Mouse (Mus musculus) splenic B cell, adult 2 months (primary cell): ENCODE data around the gene Twsg1.
"Not testable (repeated sequence)": the region's sequence is repeated elsewhere in the genome, so short reads cannot be mapped to it uniquely, and the experiment has no call there.

ENCODE experiments used
- DNase-seq: peaks from one replicate; pipeline ENCODE4 v3.0.0-alpha.2; 2011; ENCODE audit warnings: low read depth, low spot score
- H3K27me3 ChIP-seq: 2 replicates; pipeline ENCODE4 v1.6.1; 2012; ENCODE audit warnings: mild to moderate bottlenecking, low read length, moderate library complexity, mixed read lengths; ENCODE audit not compliant: control insufficient read depth, poor library complexity, insufficient read depth, severe bottlenecking
- H3K36me3 ChIP-seq: 2 replicates; pipeline ENCODE4 v1.6.1; 2012; ENCODE audit warnings: mild to moderate bottlenecking, low read length, moderate library complexity, mixed read lengths; ENCODE audit not compliant: control insufficient read depth, poor library complexity, insufficient read depth, severe bottlenecking

The Twsg1 gene

DNA sequence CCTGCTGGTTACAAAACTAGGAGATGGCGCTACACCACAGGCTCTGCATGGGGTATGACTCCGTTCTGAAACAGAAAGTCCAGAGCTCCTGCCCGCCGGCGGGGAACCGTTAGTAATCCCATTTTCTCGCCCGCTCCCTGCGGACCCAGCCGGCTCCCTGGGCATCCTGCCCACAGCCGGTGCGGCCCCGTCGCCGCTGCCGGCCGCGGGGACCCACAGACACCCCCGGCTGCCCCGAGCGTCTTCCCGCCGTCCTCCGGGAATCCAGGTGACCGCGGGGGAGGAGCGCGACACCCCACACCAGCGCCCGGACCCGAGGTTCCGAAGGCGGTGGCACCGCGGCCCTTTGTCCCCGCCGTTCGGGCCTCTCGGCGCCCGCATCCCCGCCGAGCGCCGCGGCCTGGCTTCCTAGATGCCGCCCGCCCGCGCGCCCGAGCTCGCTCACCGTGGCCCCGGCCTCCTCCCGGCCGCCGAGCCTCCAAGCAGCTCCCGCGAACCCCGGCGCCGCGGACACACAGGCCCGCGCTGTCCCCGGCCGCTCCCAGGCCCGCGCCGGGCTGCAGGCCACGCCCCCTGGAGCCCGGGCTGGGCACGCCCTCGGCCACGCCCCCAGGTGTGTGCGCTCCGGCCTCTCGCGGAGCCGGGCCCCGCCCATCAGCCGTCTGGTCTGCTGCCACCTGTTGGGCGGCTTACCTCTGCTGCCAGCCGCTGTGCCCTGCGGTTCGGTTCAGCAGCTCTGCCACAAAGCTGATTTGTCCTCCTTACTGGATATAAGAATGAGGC, at the start of gene Twsg1:
Twsg1 (minus strand) TSS at position 605 of the 783 bp plus-strand sequence.
- H3K36me3 ChIP-seq, result 0 out of 2 replicates have a peak, but pooled peaks cover 2% of the 10 kb centered on the region
- H3K27me3 ChIP-seq, result peaks cover 2% of the 10 kb centered on the region; the same call in 1 of the 2 replicates
- DNase-seq, result peak; percentile 97

DNA sequence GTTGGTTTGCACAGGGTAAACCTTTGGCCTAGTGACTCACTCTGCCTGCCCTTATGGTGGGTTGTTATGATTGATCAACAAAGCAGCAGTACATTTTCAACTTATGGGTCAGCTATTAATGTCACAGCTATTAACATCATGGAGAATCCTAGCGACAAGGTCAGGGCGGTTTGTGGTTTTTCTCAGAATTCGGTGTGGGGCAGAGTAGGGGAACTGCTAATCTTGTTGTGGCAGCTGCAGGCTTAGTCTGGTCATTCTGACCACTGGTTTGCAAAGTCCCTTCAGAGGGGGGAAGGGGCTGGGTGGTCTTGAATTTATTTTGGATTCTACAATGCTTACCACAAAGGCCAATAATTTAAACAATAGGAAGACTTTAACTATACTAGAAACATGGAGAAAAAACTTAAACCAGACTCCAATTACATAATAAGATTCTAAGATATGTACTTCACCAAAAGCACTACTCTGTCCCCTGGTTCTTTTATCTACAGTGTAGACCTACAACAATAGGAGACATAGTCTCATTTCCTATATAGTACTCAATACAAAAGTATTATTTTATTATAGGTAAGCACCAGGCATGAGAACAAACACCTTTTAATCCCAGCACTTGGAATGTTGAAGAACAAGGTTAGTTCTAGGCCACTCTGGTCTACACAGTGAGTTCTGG, 37.3 kb upstream of the Twsg1 start:
- no peak for DNase-seq
- 0 out of 2 replicates have a peak, but pooled peaks cover 4% of the 10 kb centered on the region for H3K36me3 ChIP-seq

DNA sequence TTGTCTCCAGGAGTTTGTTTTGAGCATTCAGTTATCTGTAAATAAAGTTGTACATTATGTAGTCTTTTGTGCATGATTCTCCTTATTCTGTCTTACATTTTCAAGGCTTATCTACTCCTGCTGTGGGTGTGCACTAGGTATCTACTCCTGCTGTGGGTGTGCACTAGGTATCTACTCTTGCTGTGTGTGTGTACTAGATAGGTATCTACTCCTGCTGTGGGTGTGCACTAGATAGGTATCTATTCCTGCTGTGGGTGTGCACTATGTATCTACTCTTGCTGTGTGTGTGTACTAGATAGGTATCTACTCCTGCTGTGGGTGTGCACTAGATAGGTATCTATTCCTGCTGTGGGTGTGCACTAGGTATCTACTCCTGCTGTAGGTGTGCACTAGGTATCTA, 25.7 kb upstream of the Twsg1 start:
- not testable (repeated sequence) for H3K36me3 ChIP-seq, DNase-seq, H3K27me3 ChIP-seq

More for the DNA sequence above, 37.3 kb upstream of the Twsg1 start:
- no peaks in the 10 kb centered on the region for H3K27me3 ChIP-seq

DNA sequence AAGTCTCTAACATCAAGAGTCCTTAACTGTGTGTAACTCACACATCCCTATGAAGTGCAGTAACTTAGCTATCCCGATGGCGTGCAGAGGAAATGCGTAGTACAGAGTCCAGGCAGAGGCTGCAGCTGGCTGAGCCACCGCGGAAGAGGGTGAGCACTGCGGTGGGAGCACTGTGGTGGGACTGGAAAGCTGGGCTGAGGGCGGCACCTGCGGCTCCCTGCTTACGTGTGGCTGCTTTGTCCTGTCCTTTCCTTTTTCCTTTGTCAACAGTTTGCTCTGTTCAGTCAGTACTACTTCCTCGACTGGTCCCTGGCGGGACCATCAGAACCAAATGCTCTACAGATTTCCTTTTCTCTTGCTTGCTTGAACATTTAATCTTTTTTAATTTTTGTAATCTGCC, 16.7 kb upstream of the Twsg1 start:
- DNase-seq, result no peak

DNA sequence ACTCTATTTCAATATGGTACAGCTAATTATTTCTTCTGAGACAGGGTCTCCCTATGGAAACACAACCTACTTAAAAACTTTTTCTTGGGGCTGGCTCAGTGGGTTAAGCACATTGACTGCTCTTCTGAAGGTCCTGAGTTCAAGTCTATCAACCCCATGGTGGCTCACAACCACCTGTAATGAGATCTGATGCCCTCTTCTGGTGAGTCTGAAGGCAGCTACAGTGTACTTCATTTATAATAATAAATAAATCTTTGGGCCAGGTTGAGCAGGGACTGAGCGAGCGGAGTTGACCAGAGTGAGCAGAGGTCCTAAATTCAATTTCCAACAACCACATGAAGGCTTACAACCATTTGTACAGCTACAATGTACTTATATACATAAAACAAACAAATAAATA, 11.2 kb upstream of the Twsg1 start:
- no peak for DNase-seq
- 0 out of 2 replicates have a peak, but pooled peaks cover 1% of the 10 kb centered on the region for H3K36me3 ChIP-seq
- H3K27me3 ChIP-seq, result no peaks in the 10 kb centered on the region

More for the DNA sequence above, 16.7 kb upstream of the Twsg1 start:
- Histone ChIP-seq H3K36me3 (peaks cover 5% of the 10 kb centered on the region; the same call in 1 of the 2 replicates), H3K27me3 (no peaks in the 10 kb centered on the region)

DNA sequence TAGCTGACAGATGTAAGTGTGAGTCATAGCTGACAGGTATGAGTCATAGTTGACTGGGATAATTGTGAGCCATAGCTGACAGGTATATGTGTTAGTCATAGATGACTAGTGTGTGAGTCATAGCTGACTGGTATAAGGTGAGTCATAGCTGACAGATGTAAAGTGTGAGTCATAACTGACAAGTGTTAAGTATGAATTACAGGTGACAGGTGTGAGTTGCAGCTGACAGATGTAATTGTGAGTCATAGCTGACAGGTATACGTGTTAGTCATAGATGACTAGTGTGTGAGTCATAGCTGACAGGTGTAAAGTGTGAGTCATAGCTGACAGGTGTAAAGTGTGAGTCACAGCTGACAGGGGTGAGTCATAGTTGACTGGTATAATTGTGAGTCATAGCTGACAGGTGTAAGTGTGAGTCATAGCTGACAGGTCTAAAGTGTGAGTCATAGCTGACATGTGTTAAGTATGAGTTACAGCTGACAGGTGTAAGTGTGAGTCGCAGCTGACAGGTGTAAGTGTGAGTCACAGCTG, 10.6 kb upstream of the Twsg1 start:
- peak; percentile 57 for DNase-seq
- H3K27me3 ChIP-seq, result no peaks in the 10 kb centered on the region
- H3K36me3 ChIP-seq, result 0 out of 2 replicates have a peak, but pooled peaks cover 1% of the 10 kb centered on the region

DNA sequence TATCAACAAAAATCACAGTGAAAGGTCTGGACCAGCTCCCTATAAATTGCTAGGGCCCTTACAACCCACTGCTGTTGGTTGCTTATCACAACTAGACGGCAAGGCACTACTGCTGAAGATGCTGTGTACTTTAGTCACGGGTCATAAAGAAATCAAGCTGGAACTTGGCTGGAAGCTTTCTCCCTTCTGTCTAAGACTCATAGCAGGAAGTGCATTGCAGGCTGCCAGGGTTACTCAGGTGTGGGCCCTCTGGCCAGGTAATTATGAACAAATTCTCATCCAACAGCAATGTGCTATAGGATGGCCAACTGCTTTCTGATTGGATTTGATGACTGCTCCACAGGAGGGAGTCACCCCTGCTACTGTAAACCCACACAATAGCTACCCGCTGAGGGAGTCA, 8.0 kb upstream of the Twsg1 start:
- no peaks in the 10 kb centered on the region for H3K36me3 ChIP-seq
- no peak for DNase-seq
- no peaks in the 10 kb centered on the region for H3K27me3 ChIP-seq

DNA sequence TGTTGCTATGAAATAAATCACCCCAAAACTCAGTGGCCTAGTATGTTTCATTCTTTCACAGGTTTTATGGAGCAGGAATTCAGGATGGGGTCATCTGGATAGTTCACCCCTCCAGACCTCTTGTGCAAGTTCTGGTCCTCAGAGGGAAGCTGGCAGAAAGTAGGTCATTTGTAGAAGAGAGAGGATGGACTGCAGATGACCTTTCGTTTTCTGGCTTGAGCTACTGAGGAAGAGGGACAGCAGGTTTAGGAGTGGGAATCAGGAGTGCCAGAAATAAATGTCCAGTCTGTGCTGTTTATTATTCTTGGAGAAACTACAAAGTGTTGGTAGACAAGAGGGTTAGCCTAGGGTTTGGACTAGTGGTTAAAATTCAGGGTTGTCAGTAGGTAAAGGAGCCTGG, 7.3 kb upstream of the Twsg1 start:
- no peaks in the 10 kb centered on the region for H3K27me3 ChIP-seq
- DNase-seq, result no peak
- H3K36me3 ChIP-seq, result no peaks in the 10 kb centered on the region

DNA sequence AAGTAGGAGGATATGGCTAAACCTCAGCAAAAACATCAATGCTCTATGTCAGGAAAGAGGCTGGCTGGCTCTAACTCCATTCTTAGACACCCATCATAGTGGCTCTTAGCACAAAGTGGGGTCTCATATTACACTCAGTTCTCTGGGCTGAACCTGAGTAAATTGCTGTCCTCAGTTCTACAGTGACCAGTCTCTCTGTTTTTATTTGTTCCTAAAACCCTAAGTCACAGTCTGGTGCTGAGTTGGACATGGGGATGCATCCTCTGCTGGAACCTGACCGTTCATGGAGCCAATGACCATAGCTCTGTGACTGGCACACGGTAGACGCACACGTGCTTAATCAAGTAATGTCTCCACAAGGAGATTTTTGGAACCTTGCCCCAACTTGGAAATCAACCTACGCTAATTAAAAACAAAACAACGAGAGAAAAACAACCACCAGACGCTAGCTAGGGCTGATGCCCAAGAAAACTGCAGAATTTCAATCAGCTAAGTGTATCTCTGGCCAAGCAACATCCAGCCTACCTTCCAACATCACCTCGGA, 6.8 kb upstream of the Twsg1 start:
- DNase-seq, result no peak
- H3K36me3 ChIP-seq, result no peaks in the 10 kb centered on the region
- no peaks in the 10 kb centered on the region for H3K27me3 ChIP-seq

DNA sequence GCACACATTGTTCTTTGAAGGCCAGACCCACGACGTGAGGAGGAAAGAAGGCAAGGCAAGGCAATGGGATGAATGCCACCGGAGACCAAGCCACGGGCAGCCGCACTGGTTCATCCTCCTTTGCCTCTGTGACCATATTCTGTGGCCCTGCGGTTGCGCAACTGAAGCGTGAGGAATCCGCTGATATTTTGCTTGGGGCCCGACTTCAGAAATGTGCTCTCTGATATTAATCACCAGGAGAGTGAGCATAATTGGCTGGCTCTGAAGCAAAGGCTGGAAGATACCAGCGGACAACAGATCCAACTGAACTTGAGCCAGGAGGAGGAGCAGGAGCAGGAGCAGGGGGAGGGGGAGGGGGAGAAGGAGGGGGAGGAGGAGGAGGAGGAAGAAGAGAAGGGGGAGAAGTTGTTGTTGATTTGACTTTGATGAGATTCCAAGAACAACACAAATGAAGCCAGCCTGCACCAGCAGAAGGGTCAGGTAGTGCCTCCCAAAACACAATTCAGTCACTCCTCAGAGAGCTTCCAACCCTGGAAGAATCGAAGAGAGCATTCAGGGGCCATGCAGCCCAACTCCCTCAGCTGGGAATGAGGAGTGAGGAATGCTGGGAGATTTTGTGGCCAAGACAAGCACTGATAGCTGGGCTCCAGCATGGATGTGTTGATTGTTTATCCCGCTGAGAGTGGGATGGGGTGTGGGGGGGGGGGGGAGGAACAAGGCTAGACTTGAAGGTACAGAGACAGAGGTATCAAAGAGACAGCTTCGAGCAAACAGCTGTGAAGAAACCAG, 6.2 kb upstream of the Twsg1 start:
- no peaks in the 10 kb centered on the region for H3K27me3 ChIP-seq
- no peak for DNase-seq
- no peaks in the 10 kb centered on the region for H3K36me3 ChIP-seq

DNA sequence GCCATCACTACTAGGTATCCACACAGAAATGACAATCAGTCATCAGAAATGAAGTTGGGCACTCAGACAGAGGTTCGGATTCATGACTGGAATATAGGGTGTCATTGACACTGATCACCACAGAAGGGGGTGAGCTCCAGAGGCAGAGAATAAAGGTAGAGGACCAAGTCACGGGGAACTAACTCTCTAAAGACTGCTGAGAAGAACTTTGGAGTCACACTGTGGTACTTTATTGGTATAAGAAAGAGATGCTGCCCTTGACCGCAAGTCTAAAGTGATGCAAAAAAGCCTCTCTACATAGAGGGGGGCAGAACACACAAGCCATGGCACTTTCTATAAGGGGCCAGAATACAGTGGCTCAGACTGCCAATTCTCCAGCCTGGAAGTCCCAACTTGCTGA, 5.1 kb upstream of the Twsg1 start:
- DNase-seq, result no peak
- no peaks in the 10 kb centered on the region for H3K36me3 ChIP-seq
- no peaks in the 10 kb centered on the region for H3K27me3 ChIP-seq

DNA sequence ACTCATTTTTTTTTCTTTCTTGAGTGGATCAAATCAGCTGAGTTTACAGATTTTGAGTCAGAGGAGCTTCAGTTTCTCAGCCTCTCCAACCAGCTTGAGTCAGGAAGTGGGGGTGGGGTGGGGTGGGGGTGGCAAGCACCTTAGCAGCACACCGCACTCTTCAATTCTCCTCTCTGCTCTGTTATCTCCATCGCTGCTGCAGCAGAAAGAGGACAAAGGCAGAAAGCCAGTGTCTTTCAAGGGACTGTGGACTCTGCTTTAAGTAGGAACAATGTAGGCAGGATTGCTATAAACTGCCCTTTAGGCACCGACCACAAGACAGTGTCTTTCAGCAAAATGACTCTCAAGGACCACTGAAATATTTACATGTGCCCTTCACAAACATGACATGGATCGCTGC, 2.9 kb upstream of the Twsg1 start:
- Histone ChIP-seq H3K27me3 (peaks cover 2% of the 10 kb centered on the region; the same call in 1 of the 2 replicates), H3K36me3 (no peaks in the 10 kb centered on the region)
- no peak for DNase-seq

DNA sequence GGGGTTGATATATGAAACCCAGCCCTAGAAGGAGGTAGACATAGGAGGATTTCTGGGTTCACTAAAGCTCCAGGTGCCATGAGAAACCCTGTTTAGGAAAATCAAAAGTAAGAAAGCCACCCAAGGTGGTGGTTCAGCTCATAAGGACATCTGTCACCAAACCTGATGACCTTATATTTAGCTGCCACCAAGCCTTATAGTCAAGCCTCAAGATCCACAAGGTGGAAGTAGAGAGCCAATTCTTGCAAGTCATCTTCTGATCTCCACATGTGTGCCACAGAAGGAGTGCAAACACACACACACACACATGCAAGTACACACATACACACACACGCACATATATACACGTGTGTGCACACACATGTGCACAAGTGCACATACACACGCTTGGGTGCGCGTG, 1.1 kb upstream of the Twsg1 start:
- Histone ChIP-seq H3K27me3 (peaks cover 2% of the 10 kb centered on the region; the same call in 1 of the 2 replicates), H3K36me3 (0 out of 2 replicates have a peak, but pooled peaks cover 2% of the 10 kb centered on the region)
- peak; percentile 44 for DNase-seq

DNA sequence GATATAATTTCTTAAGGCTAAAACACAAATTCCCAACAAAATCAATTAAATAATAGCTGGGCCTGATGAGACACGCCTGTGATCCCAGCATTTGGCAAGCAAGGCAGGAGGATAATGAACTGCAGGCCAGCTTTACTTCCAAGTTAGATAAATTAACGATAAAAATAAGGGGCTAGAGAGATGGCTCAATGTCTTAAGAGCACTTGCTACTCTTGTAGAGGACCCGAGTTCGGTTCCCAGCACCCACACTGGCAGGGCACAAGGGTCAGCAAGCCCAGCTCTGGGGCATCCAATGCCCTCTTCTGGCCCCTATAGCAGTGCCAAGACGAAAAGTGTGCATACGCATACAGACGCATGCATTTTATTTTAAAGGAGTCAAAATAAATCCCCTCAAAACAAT, 843 bp downstream of the Twsg1 start:
- Histone ChIP-seq H3K27me3 (peaks cover 2% of the 10 kb centered on the region; the same call in 1 of the 2 replicates), H3K36me3 (0 out of 2 replicates have a peak, but pooled peaks cover 2% of the 10 kb centered on the region)
- DNase-seq, result no peak
